Mouse (Mus musculus) T-helper 17 cell (primary cell): Measurements from ENCODE around the gene Lrmda.

Experiments
- in situ Hi-C, 2 experiments: fragments of 300-600 bp; cut with MboI, MseI; formaldehyde crosslinking; loops; 1 replicate in 1 of 2; 2 replicates in 1 of 2; pipeline ENCODE4 v1.15.1; 2025; ENCODE audit warnings: high pct_unique_total_duplicates in 2 of 2

The Lrmda gene

GRCm38 (mm10) chr14:21992321-21992885 is 27.1 kb upstream of the Lrmda start:
- in situ Hi-C loops, result no loop called here

DNA sequence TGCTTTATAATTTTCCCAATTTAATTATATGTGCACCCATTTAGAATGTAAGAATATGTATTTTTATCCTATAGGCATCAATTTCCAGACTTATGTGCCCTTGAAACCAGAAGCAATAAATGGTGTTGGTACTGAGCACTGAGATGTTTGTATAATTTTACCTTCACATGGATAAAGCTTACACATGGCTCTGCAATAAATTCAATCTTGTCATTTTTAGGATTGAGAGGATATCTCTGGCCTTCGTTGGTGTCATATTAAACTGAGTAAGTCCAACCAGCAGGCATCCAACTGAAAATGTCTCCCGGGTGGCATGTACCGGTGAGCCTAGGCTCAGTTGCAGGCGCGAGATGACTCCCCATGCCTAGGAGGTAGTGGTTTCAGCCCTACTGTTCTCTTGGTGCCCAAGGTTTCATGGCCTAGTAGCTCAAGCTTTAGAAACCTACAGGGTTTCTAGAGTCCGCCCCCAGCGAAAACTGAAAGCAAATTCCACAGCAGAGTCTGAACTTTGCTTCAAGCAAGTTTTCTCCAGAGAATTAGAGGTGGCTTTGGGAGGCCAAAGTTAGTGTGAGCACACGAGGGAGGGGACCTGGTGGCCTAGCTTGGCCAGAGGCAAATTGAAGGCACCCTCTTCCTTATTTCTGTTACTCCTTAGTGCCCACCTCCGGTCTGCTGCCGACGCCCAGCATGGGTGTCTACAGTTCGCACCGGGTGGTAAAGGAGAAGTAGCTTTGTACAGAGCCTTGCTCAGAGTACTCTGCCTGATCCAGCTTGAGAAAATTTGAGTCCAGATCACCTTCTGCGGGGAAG is 26.1 kb upstream of the Lrmda start:
- in situ Hi-C loops, result no loop called here

DNA sequence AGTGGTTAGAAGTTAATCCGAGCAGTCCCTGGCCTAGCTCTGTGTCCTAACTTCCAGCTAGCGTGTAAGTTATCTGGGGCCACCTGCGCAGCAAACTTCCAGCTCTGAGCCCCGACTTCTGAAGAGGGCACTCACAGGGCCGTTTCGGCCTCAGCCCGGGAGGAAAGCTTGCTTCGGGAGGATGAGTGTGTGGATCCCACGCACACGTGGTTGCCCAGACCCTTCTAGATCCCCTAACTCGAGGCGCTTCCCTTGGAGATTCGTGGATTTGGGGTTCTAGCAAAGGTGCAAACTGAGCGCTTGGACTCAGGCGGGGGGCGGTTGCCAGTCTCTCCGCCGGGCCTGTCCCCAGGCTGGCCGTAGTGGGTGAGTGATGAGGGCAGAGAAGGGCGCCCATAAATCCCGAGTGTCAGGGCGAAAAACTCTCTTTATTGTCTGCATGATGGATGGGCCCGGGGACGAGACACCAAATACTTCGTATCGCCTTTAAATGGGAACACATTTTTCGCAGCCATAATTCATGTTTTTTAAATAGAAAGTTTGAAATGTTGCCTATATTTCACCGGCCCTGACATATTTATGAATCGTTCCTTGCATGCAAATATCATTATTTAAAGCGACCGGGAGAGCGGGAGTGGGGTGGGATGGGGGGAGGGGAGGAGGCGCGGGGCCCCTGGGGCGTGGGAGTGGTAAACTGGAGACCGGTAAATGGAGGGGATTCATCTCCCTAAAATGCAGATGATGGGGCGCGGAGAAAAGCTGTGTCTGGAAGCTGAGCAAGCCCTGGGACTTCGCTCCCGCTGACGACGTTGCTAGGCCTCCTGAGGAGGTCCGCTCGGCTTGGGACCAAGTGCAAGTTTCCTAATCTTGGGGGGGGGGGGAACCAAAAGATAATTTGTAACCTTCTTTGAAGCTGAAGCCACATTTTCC is 25.2 kb upstream of the Lrmda start:
- in situ Hi-C loops, result no loop called here

DNA sequence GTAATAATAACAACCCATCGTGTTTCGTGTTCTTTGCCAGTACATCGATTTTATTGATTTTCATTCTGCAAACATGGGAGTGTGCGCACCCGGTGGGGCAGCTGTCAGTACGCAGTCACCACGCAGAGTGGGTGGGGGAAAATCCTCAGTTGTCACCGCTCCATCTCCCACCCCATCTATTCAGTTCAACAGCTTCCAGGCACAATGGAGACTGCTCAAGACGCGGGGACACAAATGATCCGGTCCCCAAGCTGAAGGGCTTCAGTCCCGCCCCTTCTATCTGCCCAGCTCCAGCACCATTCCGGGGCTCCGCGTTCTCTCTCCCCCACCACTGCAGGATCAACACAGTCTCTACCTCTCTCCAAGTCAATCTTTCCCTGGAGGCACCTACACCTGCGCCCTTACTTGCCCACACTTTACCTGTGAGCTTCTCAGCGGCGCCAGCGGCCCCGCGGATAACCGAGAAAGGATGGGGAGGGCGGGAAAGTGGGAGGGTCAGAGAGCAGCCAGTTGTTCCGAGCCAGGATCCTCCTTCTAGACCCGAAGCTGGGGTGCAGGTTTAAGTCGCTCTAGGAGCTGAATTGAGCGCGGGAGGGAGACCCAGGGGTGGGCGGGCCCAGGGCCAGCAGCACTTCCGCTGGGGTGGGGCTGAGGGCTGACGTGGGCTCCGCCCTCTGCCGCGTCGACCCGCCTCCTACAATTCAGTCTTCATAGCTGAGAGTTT is 24.3 kb upstream of the Lrmda start:
- in situ Hi-C loops, result loop anchor here in 1 of 2 experiments (5.0 kb wide), 1 partner anchor 873 kb away; no protein-coding TSS in a partner anchor

- in situ Hi-C loops, result loop anchor here in 1 of 2 experiments (5.0 kb wide), 1 partner anchor 877 kb away; no protein-coding TSS in a partner anchor
Measured at GRCm38 (mm10) chr14:21999588-21999987, 19.9 kb upstream of the Lrmda start.

DNA sequence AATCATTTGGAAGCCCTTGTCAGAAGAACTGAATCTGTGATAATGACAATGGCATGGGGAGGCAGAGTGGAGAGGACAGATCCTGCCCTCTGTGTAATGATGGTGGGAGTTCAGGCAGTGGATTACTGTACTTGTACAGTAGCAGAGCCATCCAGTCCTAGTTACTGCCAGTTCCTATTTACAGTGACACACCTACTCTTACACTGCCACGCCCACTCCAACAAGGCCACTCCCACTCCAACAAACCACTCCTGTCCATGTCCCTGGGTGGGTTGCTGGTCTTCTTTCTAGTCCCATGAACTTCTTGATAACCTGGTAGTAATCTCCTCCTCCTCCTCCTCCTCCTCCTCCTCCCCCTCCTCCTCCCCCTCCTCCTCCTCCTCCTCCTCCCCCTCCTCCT is 16.3 kb upstream of the Lrmda start:
- in situ Hi-C loops, result no loop called here

DNA sequence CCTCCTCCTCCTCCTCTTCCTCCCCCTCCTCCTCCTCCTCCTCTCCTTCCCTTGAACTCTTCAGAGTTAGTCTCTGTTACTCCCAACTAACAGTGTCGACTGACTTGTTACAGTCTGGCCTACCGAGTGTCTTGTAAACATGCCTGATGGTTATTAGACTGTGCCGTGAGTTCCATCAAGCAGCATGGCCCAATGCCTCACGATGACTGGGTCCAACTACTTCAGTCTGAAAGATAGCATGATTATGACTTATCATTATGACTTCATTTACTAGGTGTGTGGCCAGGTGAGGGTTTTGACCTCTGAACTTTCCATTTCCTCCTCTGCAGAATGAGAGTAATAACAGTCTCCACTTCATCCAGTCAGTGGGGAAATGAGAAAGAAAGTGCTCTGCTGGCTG is 15.9 kb upstream of the Lrmda start:
- in situ Hi-C loops, result no loop called here

- in situ Hi-C loops, result no loop called here
Measured at GRCm38 (mm10) chr14:22004943-22005342, 14.6 kb upstream of the Lrmda start.

DNA sequence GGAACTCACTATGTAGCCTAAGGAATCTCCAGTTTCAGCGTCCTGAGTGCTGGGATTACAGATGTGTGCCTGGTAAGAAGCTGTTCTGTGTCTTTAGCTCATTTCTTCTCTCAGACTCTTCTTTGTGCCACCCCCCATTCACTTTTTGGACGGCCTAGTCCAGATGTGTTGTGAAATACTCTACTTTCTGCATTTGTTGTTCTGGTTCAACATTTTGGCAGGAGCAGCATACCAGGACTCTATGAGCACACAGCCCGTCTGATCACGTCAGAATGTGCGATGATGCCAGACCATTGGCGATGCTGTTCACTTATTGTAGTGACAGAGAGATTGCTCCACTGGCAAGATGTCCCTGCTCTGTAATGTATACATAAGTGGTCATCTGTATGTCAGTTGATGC is 12.5 kb upstream of the Lrmda start:
- in situ Hi-C loops, result no loop called here

DNA sequence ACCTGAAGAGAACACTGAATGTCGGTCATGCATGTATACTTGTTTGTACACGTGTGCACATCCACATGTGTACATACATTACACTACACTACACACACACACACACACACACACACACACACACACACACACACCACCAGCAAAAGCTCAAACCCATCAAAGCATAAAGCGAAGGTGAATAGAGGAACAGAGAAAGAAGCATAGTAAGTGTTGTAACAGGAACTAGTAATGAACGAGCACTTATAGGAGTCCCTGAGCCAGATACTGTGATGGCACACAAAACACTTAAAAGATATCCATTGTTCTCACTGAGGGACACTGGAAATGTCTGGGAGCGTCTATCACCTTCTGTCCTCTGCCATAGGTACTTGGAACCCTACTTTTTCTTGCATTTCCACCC is 5.2 kb upstream of the Lrmda start:
- in situ Hi-C loops, result no loop called here

DNA sequence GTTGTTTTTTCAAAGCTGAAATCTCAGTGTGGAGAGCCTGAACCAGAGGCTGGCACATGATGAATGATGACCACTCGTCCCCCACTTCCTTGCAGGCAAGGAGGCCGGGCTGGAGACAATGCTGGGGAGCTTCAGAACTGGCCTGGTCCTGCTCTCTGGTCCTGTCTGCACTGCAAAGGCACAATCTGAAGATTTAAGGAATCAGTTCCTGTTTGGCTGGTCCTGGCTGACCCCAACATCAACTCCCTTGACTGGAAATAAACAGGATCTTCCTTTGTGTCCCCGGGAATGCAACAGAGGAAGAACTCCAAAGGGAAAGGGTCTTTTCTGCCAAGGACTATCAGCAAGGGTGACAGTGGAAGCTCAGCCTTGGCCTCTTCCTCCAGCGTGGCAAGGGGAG is 4.7 kb upstream of the Lrmda start:
- in situ Hi-C loops, result no loop called here

DNA sequence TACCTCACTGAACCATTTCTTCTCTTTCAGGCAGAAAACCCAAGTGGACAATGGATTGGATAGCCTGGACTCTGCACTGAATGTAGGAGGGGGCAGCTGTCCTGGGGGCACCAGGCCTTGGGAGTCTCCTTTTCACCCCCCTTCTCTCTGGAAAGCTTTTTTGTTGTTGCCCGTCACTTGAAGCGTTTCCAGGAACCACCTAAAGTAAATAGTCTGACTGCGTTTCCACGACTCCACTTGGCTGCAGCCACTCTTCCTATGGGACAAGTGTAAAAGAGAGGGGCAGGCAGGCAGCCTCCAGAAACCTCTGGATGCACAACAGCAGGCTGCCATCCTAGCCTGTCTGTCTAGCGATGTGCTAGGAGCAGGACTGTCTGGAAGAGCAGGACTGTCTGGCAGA is 2.5 kb upstream of the Lrmda start:
- in situ Hi-C loops, result no loop called here

DNA sequence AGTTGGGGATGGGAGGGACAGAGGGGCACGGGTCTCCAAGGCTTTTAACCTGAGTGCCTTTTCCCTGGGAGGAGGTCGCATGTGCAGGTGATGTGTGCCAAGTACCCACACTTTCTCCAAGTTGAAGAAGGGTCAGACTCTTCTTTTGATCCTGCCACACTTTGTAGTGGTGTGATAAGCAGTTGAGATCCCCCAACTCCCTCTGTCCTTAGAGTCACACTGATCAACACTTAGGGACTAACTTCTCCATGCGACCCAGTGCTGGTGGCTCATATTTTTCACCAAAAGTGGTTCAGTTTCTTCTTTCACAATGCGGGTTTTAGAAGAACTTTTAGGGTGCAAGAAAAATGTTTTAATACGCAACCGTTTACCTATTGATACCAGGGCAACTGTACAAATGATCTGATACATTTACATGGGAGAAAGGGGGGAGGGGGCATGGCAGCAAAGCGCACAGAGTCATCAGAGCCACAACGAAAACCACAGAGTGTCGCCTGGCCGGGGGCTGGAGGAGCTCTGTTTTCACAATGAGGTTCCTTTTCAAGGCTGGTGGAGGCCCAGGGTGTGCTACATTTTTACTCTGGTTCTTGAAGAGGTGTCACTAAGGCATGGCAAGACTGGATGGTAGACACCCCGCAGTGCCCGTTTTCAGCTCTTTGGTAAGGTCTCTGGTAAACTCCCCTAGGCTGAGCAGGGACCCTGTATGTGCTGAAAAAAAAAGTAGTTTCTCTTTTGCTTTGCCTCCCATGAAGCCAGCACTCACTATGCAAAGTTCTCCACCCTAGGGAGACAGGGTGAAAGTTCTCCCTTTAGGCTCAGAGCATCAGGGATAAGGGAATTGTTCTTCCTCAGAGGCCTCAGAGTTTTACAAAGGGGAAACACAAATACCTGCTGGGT is 685 bp downstream of the Lrmda start:
- in situ Hi-C loops, result no loop called here

- in situ Hi-C loops, result no loop called here
Measured at GRCm38 (mm10) chr14:22020885-22021284, 1.4 kb downstream of the Lrmda start.

- in situ Hi-C loops, result no loop called here
Measured at GRCm38 (mm10) chr14:22023533-22023932, 4.0 kb downstream of the Lrmda start.

DNA sequence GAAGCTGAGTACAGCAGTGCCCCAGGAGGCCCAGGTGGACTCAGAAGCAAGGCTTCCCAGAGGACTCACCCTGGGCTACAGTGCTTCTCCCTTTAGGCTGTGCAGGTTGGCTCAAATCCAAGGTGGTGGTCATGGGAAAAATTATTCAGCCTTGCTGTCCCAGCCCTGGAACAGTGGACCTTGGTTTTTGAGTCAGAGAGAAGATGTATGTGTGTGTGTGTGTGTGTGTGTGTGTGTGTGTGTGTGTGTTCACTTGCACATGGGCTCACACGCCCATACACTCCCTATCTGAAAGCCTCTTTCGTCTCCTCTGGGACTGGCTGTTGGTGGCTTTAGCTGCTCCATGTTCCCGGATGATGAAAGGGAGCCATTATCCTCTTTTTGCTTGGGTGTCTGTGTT is 16.4 kb downstream of the Lrmda start:
- in situ Hi-C loops, result no loop called here

DNA sequence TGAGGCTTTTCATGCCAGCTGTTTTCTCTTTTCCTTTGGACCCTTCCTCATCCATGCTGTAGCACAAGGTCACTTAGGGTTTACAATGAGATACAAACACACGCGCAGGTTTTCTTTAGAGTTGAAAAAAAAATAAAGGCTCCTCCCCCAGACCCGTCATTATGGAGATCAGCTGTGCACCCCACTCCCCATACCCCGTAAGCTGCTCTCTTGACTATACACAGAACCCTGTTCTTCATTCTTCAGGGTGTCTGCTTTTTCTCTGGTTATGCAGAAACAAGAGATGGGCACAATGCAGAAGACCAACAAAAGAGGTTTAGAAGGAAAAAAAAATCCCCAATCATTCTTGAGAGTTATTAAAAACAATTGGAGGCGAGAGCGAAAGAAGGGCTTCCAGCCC is 16.8 kb downstream of the Lrmda start:
- in situ Hi-C loops, result no loop called here

DNA sequence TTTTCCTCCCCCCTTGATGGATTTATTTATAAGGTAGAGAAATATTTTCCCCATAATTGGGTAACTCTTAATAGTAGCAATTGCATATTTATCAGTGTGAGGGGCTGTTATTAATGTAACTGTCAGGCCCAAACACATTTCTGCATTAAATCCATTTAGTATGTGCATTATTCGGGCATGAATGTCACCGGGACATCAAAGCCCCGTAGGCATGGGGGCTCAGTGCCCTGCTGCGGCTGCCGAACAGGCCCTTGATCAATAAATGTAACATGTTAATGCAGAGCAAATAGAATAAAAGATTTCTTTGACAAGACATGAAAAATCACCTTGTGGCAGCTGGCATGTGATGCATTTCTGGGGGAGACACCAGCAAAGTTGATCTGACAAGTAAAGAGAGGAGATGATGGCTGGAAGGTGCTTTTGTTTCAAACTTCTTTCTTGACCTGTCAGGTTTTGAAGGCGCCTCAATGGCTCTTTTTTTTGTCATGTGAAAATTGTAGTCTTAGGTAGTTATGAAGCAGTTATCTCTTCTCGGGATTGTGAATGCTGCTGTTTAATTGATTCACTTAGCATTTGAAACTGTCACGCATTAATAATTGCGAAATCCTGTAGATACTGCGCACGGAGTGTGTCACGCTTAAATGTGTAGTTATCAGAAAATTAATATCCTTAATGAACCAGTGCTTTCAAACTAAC is 17.4 kb downstream of the Lrmda start:
- in situ Hi-C loops, result no loop called here

DNA sequence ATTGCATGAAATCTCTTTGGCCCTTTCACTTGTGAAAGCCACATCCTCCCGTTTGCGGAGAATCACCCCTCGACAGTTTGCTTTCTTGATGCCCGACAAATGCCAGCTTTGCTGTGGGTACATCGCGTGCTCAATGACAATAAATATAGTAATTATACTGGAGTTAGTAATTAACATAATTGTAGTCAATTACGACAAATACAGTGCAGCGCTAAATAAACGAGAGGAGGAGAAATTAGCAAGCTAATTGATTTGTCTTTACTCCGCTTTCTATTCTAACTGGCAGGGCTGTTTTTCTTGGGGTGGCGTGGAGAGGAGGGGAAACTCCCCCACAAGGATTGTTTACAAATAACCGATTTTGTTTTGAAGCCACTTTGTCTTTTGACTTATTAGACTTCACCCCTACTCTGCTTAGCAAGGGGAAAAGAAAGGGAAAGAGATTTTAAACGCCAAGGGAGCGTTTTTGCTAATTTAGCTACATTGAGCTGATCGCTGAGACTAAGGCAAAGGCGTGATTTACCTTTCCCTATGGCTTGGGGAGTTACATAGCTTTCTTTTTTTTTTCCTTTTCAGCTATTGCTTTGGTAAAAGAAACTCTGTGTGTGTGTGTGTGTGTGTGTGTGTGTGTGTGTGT is 18.1 kb downstream of the Lrmda start:
- in situ Hi-C loops, result no loop called here
